Mouse (Mus musculus) neural tube, embryonic 14.5 days (tissue): ENCODE results near the gene Galnt10. TPM values are rescaled to one million over a fixed set of nuclear protein-coding genes. Genes with fewer than 3 reads are reported as not detected.

ENCODE experiments used
- ATAC-seq: fragments of 200-750 bp; cut with Nextera tagmentation; 2 replicates; pipeline ENCODE4 v1.8.0; 2017; ENCODE audit warnings: low read depth, mild to moderate bottlenecking, moderate TSS enrichment, moderate library complexity
- H3K27ac ChIP-seq: fragments of 300-500 bp; sonication (generic); 2 replicates; pipeline ENCODE4 v1.5.1; 2014; ENCODE audit warnings: low read depth, mild to moderate bottlenecking, control low read depth, low read length, moderate library complexity, mixed read lengths
- H3K27me3 ChIP-seq: fragments of 300-500 bp; sonication (generic); 2 replicates; pipeline ENCODE4 v1.6.1; 2014; ENCODE audit warnings: low read length; ENCODE audit not compliant: control insufficient read depth, insufficient read depth
- H3K36me3 ChIP-seq: fragments of 300-500 bp; sonication (generic); 2 replicates; pipeline ENCODE4 v1.6.1; 2014; ENCODE audit warnings: low read length, mixed read lengths; ENCODE audit not compliant: control insufficient read depth, insufficient read depth
- H3K4me1 ChIP-seq: fragments of 300-500 bp; sonication (generic); 2 replicates; pipeline ENCODE4 v1.6.1; 2014; ENCODE audit warnings: low read length; ENCODE audit not compliant: control insufficient read depth, insufficient read depth
- H3K4me2 ChIP-seq: fragments of 300-500 bp; sonication (generic); 2 replicates; pipeline ENCODE4 v1.6.1; 2014; ENCODE audit warnings: mild to moderate bottlenecking, low read depth, low read length, control low read depth
- H3K4me3 ChIP-seq: fragments of 300-500 bp; sonication (generic); 2 replicates; pipeline ENCODE4 v1.5.1; 2014; ENCODE audit warnings: low read depth, low read length, control low read depth, mixed read lengths
- H3K9ac ChIP-seq: fragments of 300-500 bp; sonication (generic); replicated peaks from 2 replicates; pipeline ENCODE4 v1.6.1; 2014; ENCODE audit warnings: low read depth, mild to moderate bottlenecking, control low read depth, low read length, mixed read lengths
- H3K9me3 ChIP-seq: fragments of 300-500 bp; sonication (generic); 2 replicates; pipeline ENCODE4 v1.6.1; 2016; ENCODE audit warnings: low read length; ENCODE audit not compliant: control insufficient read depth
- WGBS: fragments of 180-500 bp; shearing (Covaris S2); extraction: QIAGEN DNeasy Blood & Tissue Kit; methylation state at CpG from one replicate; pipeline ENCODE4 v1.1.7; 2014; 5-methylcytosine and 5-hydroxymethylcytosine counted together
- polyA plus RNA-seq: library from polyadenylated mRNA; unstranded; fragments of >200 nt; fragmentation: Nextera tagmentation; extraction: Ambion mirVana; gene quantifications from 2 replicates; pipeline ENCODE4 v1.2.1, GENCODE M21; 2014

The Galnt10 gene
- polyA plus RNA-seq, 1 experiment from 2014 or later, result 4.5 TPM

- ATAC-seq, result no peak
- Histone ChIP-seq H3K4me2 (peak overlapping the region; percentile 24; the same call in 1 of the 2 replicates), H3K27ac (peak overlapping the region; percentile 41; the same call in 1 of the 2 replicates), H3K9me3 (no peaks in the 10 kb centered on the region), H3K36me3 (no peaks in the 10 kb centered on the region), H3K4me3 (no peak overlapping the region), H3K27me3 (no peaks in the 10 kb centered on the region), H3K9ac (no peak overlapping the region), H3K4me1 (peaks cover 18% of the 10 kb centered on the region)
- WGBS, result 14% methylated on average over 17 of the region's 17 CpGs
These were observed 51.0 kb downstream of the Galnt10 start for GRCm38 (mm10) chr11:57696207-57696676.

- no peaks in the 10 kb centered on the region for H3K27me3 ChIP-seq
- H3K9me3 ChIP-seq, result no peaks in the 10 kb centered on the region
- WGBS, result 17% methylated on average over 5 of the region's 5 CpGs
- H3K36me3 ChIP-seq, result no peaks in the 10 kb centered on the region
- ATAC-seq, result peak; percentile 82
- no peak overlapping the region for H3K9ac ChIP-seq
- H3K4me3 ChIP-seq, result no peak overlapping the region
- H3K4me1 ChIP-seq, result peaks cover 18% of the 10 kb centered on the region
- H3K4me2 ChIP-seq, result peak overlapping the region; percentile 24; the same call in 1 of the 2 replicates
- H3K27ac ChIP-seq, result no peak overlapping the region
These were observed 51.6 kb downstream of the Galnt10 start for GRCm38 (mm10) chr11:57696807-57697251.

- Histone ChIP-seq H3K27ac (no peak overlapping the region), H3K36me3 (no peaks in the 10 kb centered on the region), H3K4me1 (peaks cover 15% of the 10 kb centered on the region), H3K4me3 (no peak overlapping the region), H3K4me2 (no peak overlapping the region), H3K9me3 (no peaks in the 10 kb centered on the region), H3K9ac (no peak overlapping the region), H3K27me3 (no peaks in the 10 kb centered on the region)
- 93% methylated on average over 7 of the region's 7 CpGs for WGBS
- no peak for ATAC-seq
These were observed 54.9 kb downstream of the Galnt10 start for GRCm38 (mm10) chr11:57700114-57700513.

GRCm38 (mm10) chr11:57701193-57701925, 56.1 kb downstream of the Galnt10 start:
- no peak for ATAC-seq
- no peaks in the 10 kb centered on the region for H3K27me3 ChIP-seq
- 82% methylated on average over 11 of the region's 11 CpGs for WGBS
- H3K36me3 ChIP-seq, result no peaks in the 10 kb centered on the region
- H3K4me2 ChIP-seq, result no peak overlapping the region
- H3K4me3 ChIP-seq, result no peak overlapping the region
- no peaks in the 10 kb centered on the region for H3K9me3 ChIP-seq
- H3K27ac ChIP-seq, result no peak overlapping the region
- peaks cover 15% of the 10 kb centered on the region for H3K4me1 ChIP-seq
- H3K9ac ChIP-seq, result no peak overlapping the region

GRCm38 (mm10) chr11:57701956-57702355, 56.7 kb downstream of the Galnt10 start:
- Histone ChIP-seq H3K36me3 (no peaks in the 10 kb centered on the region), H3K4me3 (no peak overlapping the region), H3K27ac (no peak overlapping the region), H3K9me3 (no peaks in the 10 kb centered on the region), H3K9ac (no peak overlapping the region), H3K4me2 (no peak overlapping the region), H3K27me3 (no peaks in the 10 kb centered on the region), H3K4me1 (peaks cover 10% of the 10 kb centered on the region)
- WGBS, result 50% methylated on average over 5 of the region's 5 CpGs
- no peak for ATAC-seq

GRCm38 (mm10) chr11:57706620-57707019, 61.4 kb downstream of the Galnt10 start:
- Histone ChIP-seq H3K27me3 (no peaks in the 10 kb centered on the region), H3K27ac (no peak overlapping the region), H3K36me3 (no peaks in the 10 kb centered on the region), H3K4me3 (no peak overlapping the region), H3K4me2 (no peak overlapping the region), H3K4me1 (no peaks in the 10 kb centered on the region), H3K9me3 (no peaks in the 10 kb centered on the region), H3K9ac (no peak overlapping the region)
- no peak for ATAC-seq
- WGBS, result 95% methylated on average over 1 of the region's 1 CpGs

GRCm38 (mm10) chr11:57707114-57707798, 62.0 kb downstream of the Galnt10 start:
- H3K9ac ChIP-seq, result no peak overlapping the region
- no peak overlapping the region for H3K4me2 ChIP-seq
- no peaks in the 10 kb centered on the region for H3K27me3 ChIP-seq
- H3K36me3 ChIP-seq, result no peaks in the 10 kb centered on the region
- ATAC-seq, result no peak
- H3K4me3 ChIP-seq, result no peak overlapping the region
- no peaks in the 10 kb centered on the region for H3K4me1 ChIP-seq
- 92% methylated on average over 5 of the region's 5 CpGs for WGBS
- H3K27ac ChIP-seq, result no peak overlapping the region
- H3K9me3 ChIP-seq, result no peaks in the 10 kb centered on the region

GRCm38 (mm10) chr11:57708174-57709154, 63.2 kb downstream of the Galnt10 start:
- ATAC-seq, result no peak
- no peaks in the 10 kb centered on the region for H3K9me3 ChIP-seq
- H3K27me3 ChIP-seq, result no peaks in the 10 kb centered on the region
- no peak overlapping the region for H3K27ac ChIP-seq
- no peaks in the 10 kb centered on the region for H3K36me3 ChIP-seq
- no peaks in the 10 kb centered on the region for H3K4me1 ChIP-seq
- H3K9ac ChIP-seq, result no peak overlapping the region
- no peak overlapping the region for H3K4me2 ChIP-seq
- WGBS, result 84% methylated on average over 22 of the region's 22 CpGs
- no peak overlapping the region for H3K4me3 ChIP-seq
